Mouse (Mus musculus) right cerebral cortex, postnatal 14 days (tissue): ENCODE results near the gene Snx27.

Source experiments
- DNase-seq: peaks from one replicate; pipeline ENCODE4 v3.0.0; 2022

The Snx27 gene

DNA sequence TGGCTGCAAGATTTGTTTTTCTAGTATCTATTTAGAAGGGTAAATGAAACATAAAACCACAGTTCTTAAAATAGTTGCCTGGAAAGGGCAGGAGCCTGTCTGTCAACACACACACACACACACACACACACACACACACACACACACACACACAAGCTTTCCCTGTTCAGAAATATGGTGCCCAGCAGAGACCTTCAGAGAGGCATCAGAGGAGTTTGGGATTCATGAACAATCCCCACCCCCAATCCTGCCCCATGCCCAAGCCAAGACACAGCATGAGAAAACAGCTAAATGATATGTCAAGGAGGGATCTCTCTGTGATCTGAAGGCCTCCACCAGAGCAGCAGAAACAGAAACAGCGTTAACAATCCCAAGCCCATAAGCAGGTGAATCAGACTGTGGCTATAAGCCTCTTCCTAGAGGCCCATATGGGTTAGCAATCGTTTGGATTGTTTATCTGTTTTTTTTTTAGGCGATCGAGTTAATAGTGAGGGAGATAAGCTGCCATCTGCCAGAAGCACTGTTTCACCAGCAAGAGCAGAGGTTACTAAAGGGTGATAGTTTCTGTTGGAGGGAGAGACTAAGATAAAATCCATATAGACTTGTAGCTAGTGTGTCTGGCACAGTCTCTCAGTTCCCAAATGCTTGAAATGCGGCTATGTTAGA lies 108.8 kb downstream of the Snx27 start:
- no peak for DNase-seq

DNA sequence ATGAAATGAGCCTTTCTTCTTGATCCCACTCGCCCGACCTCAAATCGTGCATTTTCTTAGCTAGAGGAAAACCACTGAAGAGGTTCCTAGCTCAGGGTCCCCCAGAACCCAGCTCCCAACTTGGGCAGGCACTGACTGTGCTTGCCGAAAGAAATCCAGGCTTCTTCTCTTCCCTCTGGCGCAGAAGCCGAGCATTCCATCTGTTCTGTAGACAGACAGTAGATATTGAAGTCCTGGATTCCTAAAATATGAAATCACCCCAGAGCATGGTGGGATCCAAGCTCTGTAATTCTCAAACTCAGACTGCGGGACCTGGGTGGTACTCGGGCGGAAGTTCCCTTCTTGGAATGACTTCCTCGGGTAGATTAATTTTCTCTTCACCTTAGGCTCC lies 109.4 kb downstream of the Snx27 start:
- no peak for DNase-seq

DNA sequence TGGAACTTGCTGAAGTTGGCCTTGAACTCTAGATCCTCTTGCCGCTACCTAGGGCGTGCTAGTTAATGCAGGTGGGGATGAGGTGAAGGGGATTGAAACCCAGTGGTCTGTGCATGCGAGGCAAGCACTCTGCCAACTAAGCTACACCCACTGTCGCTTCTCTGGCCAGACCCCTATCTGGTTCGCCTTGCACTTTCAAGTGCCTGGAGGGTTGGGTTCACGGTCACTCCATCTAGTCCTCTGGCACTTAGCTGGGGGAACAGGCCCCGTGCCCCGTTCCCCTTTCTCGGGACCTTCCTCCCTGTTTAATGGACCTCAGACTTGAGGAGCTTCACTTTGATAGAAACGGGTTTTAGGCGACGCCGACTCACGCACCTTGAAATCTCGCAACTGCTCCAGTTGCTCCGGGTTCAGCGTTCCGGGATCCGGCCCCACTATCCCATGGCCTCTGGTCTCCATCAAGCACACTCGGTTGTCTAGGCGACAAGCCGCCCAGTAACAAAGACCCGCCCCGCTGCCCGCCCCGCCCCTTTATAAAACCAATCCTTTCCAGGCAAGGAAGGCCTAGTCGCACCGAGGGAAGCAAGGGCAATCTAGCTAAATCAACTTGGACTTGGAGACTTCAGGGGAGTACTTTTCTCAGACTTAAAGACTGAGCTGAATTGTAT lies 109.9 kb downstream of the Snx27 start:
- no peak for DNase-seq

DNA sequence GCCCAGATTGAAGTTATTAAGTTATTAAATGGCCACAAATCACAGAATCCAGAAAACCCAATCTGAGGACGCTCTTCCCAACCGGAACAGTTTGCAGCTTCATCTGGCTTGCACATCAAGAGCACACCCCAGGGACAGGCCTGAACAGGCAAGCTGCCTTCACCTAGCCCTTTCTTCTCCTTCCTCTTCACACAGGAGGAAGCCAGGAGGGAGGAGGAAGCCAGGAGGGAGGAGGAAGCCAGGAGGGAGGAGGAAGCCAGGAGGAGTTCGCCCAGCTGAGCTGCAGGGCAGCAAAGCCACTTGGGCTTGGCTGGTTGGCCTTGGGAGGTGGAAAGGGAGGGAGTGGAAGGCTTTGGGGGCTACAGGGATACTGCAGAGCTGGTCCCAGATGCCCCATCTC lies 113.6 kb downstream of the Snx27 start:
- no peak for DNase-seq

DNA sequence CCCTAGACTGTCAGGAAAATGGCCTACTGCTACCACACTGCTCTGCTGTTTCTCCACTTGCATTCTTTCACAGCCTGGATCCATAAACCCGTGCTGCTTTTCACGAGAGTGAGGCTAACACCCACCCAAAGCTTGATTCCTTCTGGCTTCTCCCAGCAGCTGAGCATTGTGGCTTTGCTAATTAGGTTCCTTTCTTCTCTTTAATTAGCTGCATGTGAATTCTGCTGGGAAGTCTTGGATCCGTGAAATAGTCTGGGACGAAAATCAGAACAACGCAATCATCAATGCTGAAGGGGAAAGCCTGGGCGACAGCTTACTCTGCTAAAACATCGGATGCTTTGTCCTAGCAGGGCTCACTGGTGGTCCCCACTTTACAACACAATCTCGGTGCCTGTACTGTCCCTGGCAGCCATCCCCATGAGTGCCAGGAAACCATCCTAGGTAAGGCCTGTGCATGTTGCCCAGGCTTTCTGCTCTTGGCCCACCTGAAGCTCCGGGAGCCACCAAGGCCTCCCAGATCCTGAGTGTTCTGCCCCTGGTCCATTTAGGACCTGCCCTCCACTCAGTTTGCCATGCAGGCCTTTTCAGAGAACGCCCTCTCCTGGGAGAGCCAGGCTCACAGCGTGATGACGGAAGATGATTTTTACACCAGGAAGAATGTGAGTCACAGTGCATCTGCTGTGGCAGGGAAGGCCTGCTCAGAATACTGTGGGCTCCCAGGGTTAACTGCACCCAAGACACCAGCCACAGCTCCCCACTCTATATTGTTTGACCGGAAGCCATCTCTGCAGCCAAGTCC lies 116.7 kb downstream of the Snx27 start:
- no peak for DNase-seq

DNA sequence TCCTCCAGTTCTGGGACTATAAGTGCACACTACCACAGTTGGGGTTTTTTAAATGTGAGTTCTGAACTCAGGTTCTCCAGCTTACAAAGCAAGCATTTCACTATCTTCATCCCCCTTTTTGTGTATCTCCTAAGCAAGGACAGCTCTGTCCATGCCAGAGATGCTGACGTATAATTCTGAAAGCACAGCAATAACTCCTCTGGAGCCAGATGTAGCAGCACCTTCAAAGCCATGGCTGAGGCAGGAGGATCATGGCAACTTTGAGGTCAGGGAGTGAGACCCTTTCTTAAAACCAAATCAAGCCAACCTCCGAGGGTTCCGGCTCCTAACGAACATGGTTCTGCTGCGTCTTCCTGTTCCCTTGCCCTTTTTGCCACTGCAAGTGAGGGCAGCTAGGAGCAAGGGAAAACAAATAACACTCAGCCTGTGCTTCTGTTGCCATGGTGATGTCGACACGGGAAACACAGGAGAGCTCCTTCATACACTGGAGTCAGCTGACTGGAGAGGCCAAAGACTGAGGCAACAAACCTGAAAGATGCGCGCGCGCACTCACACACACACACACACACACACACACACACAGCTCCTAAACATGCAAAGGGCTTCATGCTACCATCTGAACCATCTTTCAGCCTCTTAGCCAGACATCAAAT lies 118.5 kb downstream of the Snx27 start:
- DNase-seq, result no peak

DNA sequence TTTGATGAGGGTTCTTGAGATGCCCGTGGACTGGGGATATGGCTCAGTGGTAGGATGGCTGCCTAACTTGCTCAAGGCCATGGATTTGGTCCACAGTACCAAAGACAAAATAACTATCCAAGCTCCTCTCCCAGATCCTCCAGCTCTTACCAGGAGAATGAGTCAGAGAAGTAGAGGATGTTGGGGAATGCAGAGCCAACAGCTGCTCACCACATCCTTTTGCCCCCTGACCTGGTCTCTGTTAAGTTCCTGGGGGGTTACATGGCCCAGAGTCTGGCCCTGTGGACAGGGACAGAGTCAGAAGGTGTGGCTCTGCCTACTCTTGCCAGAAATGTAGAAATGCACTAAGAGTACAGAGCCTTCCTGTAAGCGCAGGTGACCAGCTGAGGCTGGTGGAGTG lies 122.7 kb downstream of the Snx27 start:
- DNase-seq, result no peak

DNA sequence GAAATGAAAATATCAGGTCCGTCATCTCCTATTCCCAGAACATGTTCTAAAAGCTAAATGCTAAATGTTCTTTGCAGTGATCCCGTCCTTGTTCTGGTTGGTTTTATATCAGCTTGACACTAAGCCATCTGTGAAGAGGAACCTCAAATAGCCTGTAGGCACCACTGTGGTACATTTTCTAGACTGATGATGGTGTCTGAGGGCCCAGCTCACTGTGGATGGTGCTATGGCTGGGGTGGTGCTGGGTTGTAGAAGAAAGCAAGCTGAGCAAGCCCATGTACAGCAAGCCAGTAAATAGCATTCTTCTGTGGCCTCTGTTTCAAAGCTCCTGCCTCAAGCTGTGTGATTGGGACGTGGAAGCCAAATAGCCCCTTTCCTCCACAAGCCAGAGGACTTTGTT lies 125.5 kb downstream of the Snx27 start:
- DNase-seq, result no peak

DNA sequence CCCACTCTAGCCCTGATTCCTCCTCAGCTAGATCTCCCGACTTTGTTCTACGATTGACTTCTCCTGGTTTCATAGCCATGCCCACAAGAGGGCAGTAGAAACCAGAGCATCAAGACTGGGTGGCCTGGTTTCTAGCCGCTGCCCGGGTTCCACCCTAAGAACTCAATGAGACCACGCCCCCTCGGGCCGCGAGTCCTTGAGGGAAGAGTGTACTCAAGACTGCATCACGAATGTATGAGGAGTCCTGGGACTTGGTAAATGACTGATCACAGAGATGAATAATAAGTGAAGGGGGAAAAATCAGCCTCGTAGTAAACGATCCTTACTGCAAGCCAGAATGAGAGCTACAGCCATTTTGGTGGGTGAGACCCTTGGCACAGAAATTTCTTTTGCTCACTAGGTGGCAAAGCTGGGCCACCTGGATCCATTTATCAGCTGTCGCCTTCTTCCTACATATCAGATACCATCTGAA lies 126.0 kb downstream of the Snx27 start:
- peak; percentile 80 for DNase-seq

DNA sequence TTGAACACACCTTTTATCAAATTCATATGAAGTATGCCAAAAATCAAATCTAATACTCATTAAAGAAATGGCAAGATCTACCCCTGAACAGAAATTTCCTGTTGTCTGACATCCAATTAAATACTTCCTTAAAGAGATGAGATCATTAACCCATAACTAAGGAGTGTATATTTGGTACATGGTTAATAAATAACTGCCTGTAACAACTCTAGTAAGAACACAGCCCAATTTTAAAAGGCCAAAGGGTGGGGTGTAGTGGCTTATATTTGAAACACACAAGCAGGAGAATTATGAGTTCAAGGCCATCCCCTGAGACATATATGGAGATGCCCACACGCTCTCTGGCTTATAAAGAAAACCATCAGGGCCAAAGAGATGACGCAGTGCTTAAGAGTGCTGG lies 133.1 kb downstream of the Snx27 start:
- DNase-seq, result no peak
